Mouse (Mus musculus) myocyte (in vitro differentiated cells): ENCODE results near the gene Esrrg.

Experiments
- CEBPB ChIP-seq: IDR thresholded peaks from 2 replicates; pipeline ENCODE4 v1.6.1; 2011; ENCODE audit warnings: mild to moderate bottlenecking, moderate library complexity; ENCODE audit not compliant: poor library complexity, insufficient read depth, severe bottlenecking
- E2F4 ChIP-seq: IDR thresholded peaks from one replicate; pipeline ENCODE4 v1.6.1; 2011; ENCODE audit warnings: mild to moderate bottlenecking, control low read depth, moderate library complexity; ENCODE audit not compliant: insufficient read depth
- MAX ChIP-seq: IDR thresholded peaks from one replicate; pipeline ENCODE4 v1.6.1; 2011; ENCODE audit warnings: low read depth, mild to moderate bottlenecking, control low read depth
- MYOD1 ChIP-seq, 3 experiments: IDR thresholded peaks; one replicate each; pipeline ENCODE4 v1.6.1; 2011; ENCODE audit warnings: control low read depth in 2 of 3, low read depth in 2 of 3, mild to moderate bottlenecking in 2 of 3, moderate library complexity in 1 of 3; ENCODE audit not compliant: insufficient read length in 2 of 3, control insufficient read depth in 1 of 3
- MYOG ChIP-seq, 3 experiments: IDR thresholded peaks; one replicate each; pipeline ENCODE4 v1.6.1; 2011; ENCODE audit warnings: control low read depth in 2 of 3, low read depth in 2 of 3, mild to moderate bottlenecking in 2 of 3; ENCODE audit not compliant: insufficient read length in 2 of 3, control insufficient read depth in 1 of 3, insufficient read depth in 1 of 3
- POLR2A ChIP-seq: IDR thresholded peaks from one replicate; pipeline ENCODE4 v1.6.1; 2011; ENCODE audit warnings: low read depth, mild to moderate bottlenecking, control low read depth, moderate library complexity; ENCODE audit not compliant: insufficient read length
- POLR2AphosphoS2 ChIP-seq: IDR thresholded peaks from one replicate; pipeline ENCODE4 v1.6.1; 2011; ENCODE audit warnings: low read depth, control low read depth; ENCODE audit not compliant: insufficient read length
- TCF12 ChIP-seq: IDR thresholded peaks from one replicate; pipeline ENCODE4 v1.6.1; 2011; ENCODE audit warnings: mild to moderate bottlenecking, control low read depth; ENCODE audit not compliant: poor library complexity, insufficient read depth, severe bottlenecking
- TCF3 ChIP-seq: IDR thresholded peaks from one replicate; pipeline ENCODE4 v1.6.1; 2011; ENCODE audit warnings: low read depth, control low read depth; ENCODE audit not compliant: insufficient read length
- USF1 ChIP-seq: IDR thresholded peaks from one replicate; pipeline ENCODE4 v1.6.1; 2011; ENCODE audit warnings: low read depth, mild to moderate bottlenecking, control low read depth, moderate library complexity

DNA sequence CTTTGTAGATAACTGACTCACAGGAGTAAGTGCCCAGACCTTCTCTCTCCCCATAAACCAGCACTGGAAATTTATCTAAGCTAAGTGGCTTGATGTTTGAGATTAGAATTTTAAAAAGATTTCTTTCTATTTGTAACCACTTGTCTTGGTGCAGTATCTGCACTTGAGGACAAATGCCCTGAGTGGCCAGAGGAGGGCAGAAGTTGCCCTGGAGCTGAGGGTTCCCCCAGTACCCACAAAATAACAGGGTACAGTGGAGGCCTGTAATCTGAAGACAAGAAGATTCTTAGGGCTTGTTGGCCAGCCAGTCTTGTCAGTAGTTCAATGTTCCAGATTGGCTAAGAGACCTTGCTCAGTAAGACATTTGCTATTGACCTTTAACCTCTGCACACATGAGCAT lies 461.3 kb downstream of the Esrrg start:
- no peak for TF ChIP-seq USF1
- TF ChIP-seq TCF12, result no peak
- TF ChIP-seq POLR2AphosphoS2, result no peak
- TF ChIP-seq POLR2A, result no peak
- TF ChIP-seq MYOD1 (IDR thresholded peaks at IDR 0.05; ENCODE audit: control insufficient read depth in 1 of 3, insufficient read length in 2 of 3, low read depth in 2 of 3), result no peak
- no peak for TF ChIP-seq CEBPB
- TF ChIP-seq MAX, result no peak
- TF ChIP-seq MYOG (IDR thresholded peaks at IDR 0.05; ENCODE audit: control insufficient read depth in 1 of 3, insufficient read depth in 1 of 3, insufficient read length in 2 of 3, low read depth in 2 of 3), result no peak
- TF ChIP-seq E2F4, result no peak
- no peak for TF ChIP-seq TCF3
